Mouse (Mus musculus) bone marrow, adult 2 months (tissue): ENCODE results near the gene Ssna1.

ENCODE experiments used
- CTCF ChIP-seq: fragments of 200-500 bp; IDR thresholded peaks from 2 replicates; pipeline ENCODE4 v1.5.1; 2011; ENCODE audit warnings: low read length, control low read depth; ENCODE audit not compliant: control insufficient read depth, insufficient read depth
- POLR2A ChIP-seq: fragments of 200-500 bp; IDR thresholded peaks from 2 replicates; pipeline ENCODE4 v1.6.1; 2011; ENCODE audit warnings: low read depth, mild to moderate bottlenecking, control low read depth, low read length, borderline replicate concordance; ENCODE audit not compliant: control insufficient read depth

DNA sequence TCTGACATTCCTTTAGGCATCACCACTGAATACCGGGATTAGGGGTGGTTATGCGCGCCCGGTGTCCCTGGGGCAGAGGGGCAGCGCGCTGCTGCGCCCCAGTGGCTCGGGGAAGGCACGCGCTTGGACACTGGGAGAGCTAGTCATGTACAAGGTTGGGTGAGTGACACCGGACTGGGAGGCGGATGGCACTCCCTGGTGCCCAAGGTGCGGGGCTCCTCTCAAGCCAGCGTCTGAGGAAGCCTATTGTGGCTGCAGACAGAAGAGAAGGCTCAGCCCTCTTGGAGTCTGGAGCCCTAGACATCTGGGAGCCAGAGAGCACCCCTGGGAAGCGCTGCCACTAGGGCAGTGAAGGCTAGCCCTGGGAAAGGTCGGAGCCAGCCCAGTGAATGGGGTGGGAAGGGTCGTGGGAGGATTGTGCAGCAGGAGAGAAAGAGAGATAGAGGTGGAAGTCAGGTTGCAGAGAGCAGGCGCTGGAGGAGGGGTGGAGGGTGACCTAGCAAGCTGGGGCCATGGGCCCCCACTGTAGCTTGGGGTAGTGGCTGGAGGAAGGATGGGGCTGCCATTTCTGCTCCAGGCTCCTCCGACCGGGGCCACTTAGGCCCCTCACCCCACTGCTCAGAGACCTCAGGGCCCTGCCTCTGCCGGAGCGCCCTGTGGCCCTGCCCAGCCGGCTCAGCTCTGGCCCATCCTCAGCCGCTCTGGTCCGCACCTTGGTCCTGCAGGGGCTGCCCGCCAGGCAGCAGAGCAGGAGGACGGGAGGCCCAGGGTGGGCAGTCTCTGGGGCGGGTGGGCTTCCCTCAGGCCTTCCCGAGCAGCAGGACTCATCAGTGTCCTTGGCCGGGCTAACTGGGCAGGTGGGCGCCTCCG is 19.2 kb upstream of the Ssna1 start:
- TF ChIP-seq POLR2A (no peak), CTCF (no peak)
